Mouse (Mus musculus) stomach, adult 2 months (tissue): ENCODE measurements around the gene Bmper. TPM values are rescaled to one million over a fixed set of nuclear protein-coding genes. Genes with fewer than 3 reads are reported as not detected.

Source experiments
- polyA plus RNA-seq: library from polyadenylated mRNA; depleted of rRNA; stranded (reverse); fragments of >200 nt; gene quantifications from 2 replicates; pipeline ENCODE4 v1.2.3, GENCODE M21; 2012; rRNA removed

Bmper gene
- polyA plus RNA-seq, result 0.24 and 0.31 TPM in 2 replicates

DNA sequence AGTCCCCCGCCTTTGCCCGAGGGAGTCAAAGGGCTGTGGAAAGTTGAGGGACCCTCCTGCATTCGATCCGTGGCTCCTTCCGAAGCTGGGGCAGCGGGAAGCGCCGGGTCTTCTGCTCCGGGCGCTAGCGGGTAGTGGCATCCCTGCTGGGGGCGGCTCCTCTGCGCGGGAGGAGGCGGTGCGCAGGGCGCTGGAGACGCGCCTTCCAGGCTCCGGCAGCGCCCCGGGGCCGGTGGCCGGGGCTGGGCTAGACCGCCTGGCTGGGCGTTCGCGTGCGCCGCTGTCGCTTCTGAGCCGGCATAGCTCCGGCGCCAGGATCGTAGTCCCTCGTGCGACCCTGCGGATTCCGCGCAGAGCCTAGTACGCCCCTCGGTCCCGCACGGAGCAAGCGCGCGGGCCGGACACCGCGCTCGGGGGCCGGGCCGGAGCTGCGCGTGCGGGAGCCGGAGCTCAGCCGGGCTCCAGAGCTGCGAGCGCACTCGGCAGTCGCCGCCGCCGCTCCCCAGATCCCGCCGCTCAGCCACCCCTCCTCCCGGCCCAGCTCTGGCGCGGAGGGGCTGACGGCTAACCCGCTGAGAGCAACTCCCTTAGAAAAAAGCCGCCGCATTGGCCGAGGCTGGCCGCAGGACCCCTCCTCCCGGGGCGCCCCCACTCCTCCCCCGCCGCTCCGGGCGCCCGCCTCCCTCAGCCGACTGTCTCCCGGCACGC, at the start of gene Bmper:
Bmper (plus strand) TSS at position 236 of the 708 bp plus-strand sequence.

